Mouse (Mus musculus) bone marrow macrophage, adult 2 months (primary cell): Measurements from ENCODE around the gene Olfr655. TPM values are rescaled to one million over a fixed set of nuclear protein-coding genes. Genes with fewer than 3 reads are reported as not detected.

Experiments
- H3K27ac ChIP-seq: 2 replicates; pipeline ENCODE4 v1.5.1; 2012; ENCODE audit warnings: low read depth, low read length; ENCODE audit not compliant: insufficient read depth
- H3K4me1 ChIP-seq: 2 replicates; pipeline ENCODE4 v1.6.1; 2012; ENCODE audit warnings: low read length; ENCODE audit not compliant: control insufficient read depth, insufficient read depth
- H3K4me3 ChIP-seq: 2 replicates; pipeline ENCODE4 v1.5.1; 2012; ENCODE audit warnings: mild to moderate bottlenecking, low read length, moderate library complexity; ENCODE audit not compliant: insufficient read depth
- CTCF ChIP-seq: IDR thresholded peaks from 2 replicates; pipeline ENCODE4 v1.5.1; 2012; ENCODE audit warnings: low read depth, mild to moderate bottlenecking, low read length, moderate library complexity
- POLR2A ChIP-seq: IDR thresholded peaks from 2 replicates; pipeline ENCODE4 v1.6.1; 2012; ENCODE audit warnings: mild to moderate bottlenecking, low read depth, low read length, borderline replicate concordance
- polyA plus RNA-seq: library from polyadenylated mRNA; stranded (reverse); fragments of >200 nt; gene quantifications from 2 replicates; pipeline ENCODE4 v1.2.4, GENCODE M21; 2012; ENCODE audit not compliant: missing spikeins, insufficient read depth, insufficient read length

Gene Olfr655
- not detected in 2 replicates for polyA plus RNA-seq

GRCm38 (mm10) chr7:104601679-104602078, at the start of gene Olfr655:
Gene Olfr655, minus strand, starts transcription at chr7:104601779.
- Histone ChIP-seq H3K4me3 (no peak within 1 kb of the TSS), H3K4me1 (no peaks in the 10 kb centered on the region)
- TF ChIP-seq POLR2A (no peak), CTCF (no peak)

GRCm38 (mm10) chr7:104646841-104647482, 45.4 kb upstream of the Olfr655 start, which contains the start of gene Olfr658:
Gene Olfr658, minus strand, starts transcription at chr7:104647305.
- TF ChIP-seq POLR2A, result no peak
- no peak for TF ChIP-seq CTCF
- Histone ChIP-seq H3K27ac (no peak within 1 kb of the TSS), H3K4me3 (no peak within 1 kb of the TSS)

More at GRCm38 (mm10) chr7:104601679-104602078, at the start of gene Olfr655:
- H3K27ac ChIP-seq, result no peak within 1 kb of the TSS

GRCm38 (mm10) chr7:104624494-104624893, 22.9 kb upstream of the Olfr655 start, which contains the start of gene Olfr657:
Gene Olfr657, plus strand, starts transcription at chr7:104624794.
- no peak within 1 kb of the TSS for H3K27ac ChIP-seq
- H3K4me3 ChIP-seq, result no peak within 1 kb of the TSS
- H3K4me1 ChIP-seq, result no peaks in the 10 kb centered on the region
- TF ChIP-seq CTCF (no peak), POLR2A (no peak)

More at GRCm38 (mm10) chr7:104646841-104647482, 45.4 kb upstream of the Olfr655 start, which contains the start of gene Olfr658:
- H3K4me1 ChIP-seq, result no peaks in the 10 kb centered on the region

GRCm38 (mm10) chr7:104613655-104614054, 12.1 kb upstream of the Olfr655 start, which contains the start of gene Olfr656:
Gene Olfr656, plus strand, starts transcription at chr7:104613955.
- TF ChIP-seq CTCF, result no peak
- no peak for TF ChIP-seq POLR2A
- no peak within 1 kb of the TSS for H3K4me3 ChIP-seq
- no peak within 1 kb of the TSS for H3K27ac ChIP-seq
- no peaks in the 10 kb centered on the region for H3K4me1 ChIP-seq

GRCm38 (mm10) chr7:104604727-104605126, 3.1 kb upstream of the Olfr655 start:
- no peak for TF ChIP-seq CTCF
- no peak for TF ChIP-seq POLR2A
- H3K4me1 ChIP-seq, result no peaks in the 10 kb centered on the region
- H3K4me3 ChIP-seq, result no peak overlapping the region
- H3K27ac ChIP-seq, result no peak overlapping the region

- H3K4me3 ChIP-seq, result no peak overlapping the region
- H3K27ac ChIP-seq, result no peak overlapping the region
- TF ChIP-seq CTCF (peak; percentile 60), POLR2A (no peak)
- H3K4me1 ChIP-seq, result no peaks in the 10 kb centered on the region
Observed at GRCm38 (mm10) chr7:104603173-104603572, 1.6 kb upstream of the Olfr655 start.

GRCm38 (mm10) chr7:104588274-104588673, 13.3 kb downstream of the Olfr655 start:
- H3K4me3 ChIP-seq, result no peak overlapping the region
- no peaks in the 10 kb centered on the region for H3K4me1 ChIP-seq
- H3K27ac ChIP-seq, result no peak overlapping the region
- no peak for TF ChIP-seq POLR2A
- TF ChIP-seq CTCF, result no peak

- no peak within 1 kb of the TSS for H3K4me3 ChIP-seq
- no peaks in the 10 kb centered on the region for H3K4me1 ChIP-seq
- no peak for TF ChIP-seq POLR2A
- H3K27ac ChIP-seq, result no peak within 1 kb of the TSS
Observed at GRCm38 (mm10) chr7:104586725-104587124, 14.9 kb downstream of the Olfr655 start, which contains the start of gene Olfr654. Gene Olfr654, plus strand, starts transcription at chr7:104587025.

GRCm38 (mm10) chr7:104581429-104581828, 20.1 kb downstream of the Olfr655 start:
- Histone ChIP-seq H3K27ac (no peak overlapping the region), H3K4me1 (no peaks in the 10 kb centered on the region), H3K4me3 (no peak overlapping the region)
- TF ChIP-seq CTCF (no peak), POLR2A (no peak)

GRCm38 (mm10) chr7:104580846-104581245, 20.7 kb downstream of the Olfr655 start:
- no peak overlapping the region for H3K4me3 ChIP-seq
- H3K27ac ChIP-seq, result no peak overlapping the region
- H3K4me1 ChIP-seq, result no peaks in the 10 kb centered on the region
- no peak for TF ChIP-seq CTCF
- no peak for TF ChIP-seq POLR2A

GRCm38 (mm10) chr7:104577014-104577413, 24.6 kb downstream of the Olfr655 start, which contains the start of gene Olfr653:
Gene Olfr653, plus strand, starts transcription at chr7:104577314.
- no peak for TF ChIP-seq POLR2A
- TF ChIP-seq CTCF, result no peak
- no peak within 1 kb of the TSS for H3K27ac ChIP-seq
- H3K4me3 ChIP-seq, result no peak within 1 kb of the TSS
- no peaks in the 10 kb centered on the region for H3K4me1 ChIP-seq
